17 mouse cellular contexts compared by ENCODE assay signal in genomic region chr8:102499091-102499490, GRCm38 (mm10).
DNase-seq lines count a peak whose midpoint lies in the region; ATAC-seq and TF ChIP-seq lines count a peak whose summit lies in the region.
"Had no signal": no experiment of that assay in that cellular context is flagged by ENCODE, and none has a peak within 500 bp of the region (broad histone marks: within the 10 kb centered on the region; RNA-seq: fewer than 3 reads in every experiment).

No protein-coding gene starts in this region.

- no peak for DNase-seq in forebrain, embryonic 10.5 days (ENCODE audit: extremely low spot score, low spot score)
- peak; percentile 7 for DNase-seq in layer of hippocampus, adult 9-11 months
- no peak for DNase-seq in layer of hippocampus, adult 2 months (ENCODE audit: low spot score in 2 of 2)
- peak; percentile 79 for DNase-seq in forelimb bud, embryonic 11.5 days (ENCODE audit: low read depth, low spot score)
- peak; percentile 92 for DNase-seq in retina, postnatal 1 day
- DNase-seq in heart, postnatal 4 days, result no peak
- no peak for DNase-seq in MN1 (ENCODE audit: low spot score)
- DNase-seq: adrenal gland, adult 8-10 months; cerebellum, postnatal 10 days; kidney, adult 2 months; liver; lung, embryonic 14.5 days had no signal

- no peak overlapping the region for H3K9ac ChIP-seq in forebrain, embryonic 12.5 days
- H3K9ac ChIP-seq: heart, embryonic 15.5 days; hindbrain, embryonic 13.5 days; lung, embryonic 14.5 days; stomach, embryonic 15.5 days had no signal

- no peaks in the 10 kb centered on the region for H3K4me1 ChIP-seq in forebrain, embryonic 12.5 days
- H3K4me1 ChIP-seq in forebrain, embryonic 10.5 days, result 0 out of 2 replicates have a peak, but pooled peaks cover 3% of the 10 kb centered on the region
- H3K4me1 ChIP-seq: heart, embryonic 15.5 days; hindbrain, embryonic 13.5 days; megakaryocyte, embryonic 14.5 days; stomach, embryonic 15.5 days had no signal

- H3K36me3 ChIP-seq in forebrain, embryonic 12.5 days (replicated peaks), result no peaks in the 10 kb centered on the region
- no peaks in the 10 kb centered on the region for H3K36me3 ChIP-seq in forebrain, embryonic 10.5 days (replicated peaks)
- H3K36me3 ChIP-seq: heart, embryonic 15.5 days; hindbrain, embryonic 13.5 days; stomach, embryonic 15.5 days had no signal

- H3K27me3 ChIP-seq in forebrain, embryonic 12.5 days, result no peaks in the 10 kb centered on the region
- no peaks in the 10 kb centered on the region for H3K27me3 ChIP-seq in forebrain, embryonic 10.5 days (ENCODE audit: poor library complexity, severe bottlenecking)
- H3K27me3 ChIP-seq: heart, embryonic 15.5 days; hindbrain, embryonic 13.5 days; megakaryocyte, embryonic 14.5 days; stomach, embryonic 15.5 days had no signal

- WGBS in forebrain, embryonic 12.5 days, result 52% methylated on average over 4 of the region's 4 CpGs
- 67% methylated on average over 4 of the region's 4 CpGs for WGBS in forebrain, embryonic 10.5 days

- H3K4me2 ChIP-seq in forebrain, embryonic 12.5 days, result no peak overlapping the region
- H3K4me2 ChIP-seq: heart, embryonic 15.5 days; hindbrain, embryonic 13.5 days; lung, embryonic 14.5 days; stomach, embryonic 15.5 days had no signal

- no peak overlapping the region for H3K27ac ChIP-seq in forebrain, embryonic 12.5 days
- H3K27ac ChIP-seq in forebrain, embryonic 10.5 days, result no peak overlapping the region
- H3K27ac ChIP-seq in layer of hippocampus, adult 2 months, result no peak overlapping the region
- H3K27ac ChIP-seq: heart, embryonic 15.5 days; hindbrain, embryonic 13.5 days; stomach, embryonic 15.5 days had no signal

- TF ChIP-seq CTCF in layer of hippocampus, adult 2 months (conservative IDR thresholded peaks at IDR 0.05), result no peak

- peak; percentile 63; the same call in 1 of the 2 replicates for ATAC-seq in forebrain, embryonic 12.5 days (ENCODE audit: low FRiP score)

- no peak overlapping the region for H3K4me3 ChIP-seq in forebrain, embryonic 12.5 days (replicated peaks)
- no peak overlapping the region for H3K4me3 ChIP-seq in forebrain, embryonic 10.5 days
- H3K4me3 ChIP-seq in layer of hippocampus, adult 2 months, result no peak overlapping the region
- H3K4me3 ChIP-seq: heart, embryonic 15.5 days; hindbrain, embryonic 13.5 days; megakaryocyte, embryonic 14.5 days; stomach, embryonic 15.5 days had no signal

- no peaks in the 10 kb centered on the region for H3K9me3 ChIP-seq in forebrain, embryonic 12.5 days
- H3K9me3 ChIP-seq in forebrain, embryonic 10.5 days, result no peaks in the 10 kb centered on the region
- H3K9me3 ChIP-seq: heart, embryonic 15.5 days; hindbrain, embryonic 13.5 days; stomach, embryonic 15.5 days had no signal

Comparison
In these comparisons a context has a peak if more than half of its experiments do, and no peak if none do; other contexts are left out.
1. DNase-seq: peak in layer of hippocampus, adult 9-11 months (single experiment), forelimb bud, embryonic 11.5 days (single experiment) and retina, postnatal 1 day (single experiment); none in forebrain, embryonic 10.5 days (single experiment), layer of hippocampus, adult 2 months (0 of 2), heart, postnatal 4 days (single experiment) and MN1 (single experiment).